Mouse (Mus musculus) liver, embryonic 15.5 days (tissue): ENCODE measurements around the gene Pank4. TPM values are rescaled to one million over a fixed set of nuclear protein-coding genes. Genes with fewer than 3 reads are reported as not detected.

Experiments
- ATAC-seq: fragments of 200-750 bp; cut with Nextera tagmentation; 2 replicates; pipeline ENCODE4 v1.8.0; 2017; ENCODE audit warnings: moderate number of reproducible peaks, mild to moderate bottlenecking, moderate library complexity; ENCODE audit not compliant: insufficient read depth
- H3K27ac ChIP-seq: fragments of 300-500 bp; sonication (generic); replicated peaks from 2 replicates; pipeline ENCODE4 v1.5.1; 2015; ENCODE audit warnings: mild to moderate bottlenecking, inconsistent platforms
- H3K27me3 ChIP-seq: fragments of 300-500 bp; sonication (generic); 2 replicates; pipeline ENCODE4 v1.6.1; 2015; ENCODE audit warnings: mild to moderate bottlenecking, inconsistent platforms
- H3K36me3 ChIP-seq: fragments of 300-500 bp; sonication (generic); replicated peaks from 2 replicates; pipeline ENCODE4 v1.6.1; 2015; ENCODE audit warnings: moderate library complexity, mild to moderate bottlenecking, inconsistent platforms
- H3K4me1 ChIP-seq: fragments of 300-500 bp; sonication (generic); replicated peaks from 2 replicates; pipeline ENCODE4 v1.6.1; 2015; ENCODE audit warnings: inconsistent platforms
- H3K4me2 ChIP-seq: fragments of 300-500 bp; sonication (generic); 2 replicates; pipeline ENCODE4 v1.6.1; 2015; ENCODE audit warnings: moderate library complexity, mild to moderate bottlenecking, inconsistent platforms
- H3K4me3 ChIP-seq: fragments of 300-500 bp; sonication (generic); replicated peaks from 2 replicates; pipeline ENCODE4 v1.5.1; 2015; ENCODE audit warnings: mild to moderate bottlenecking, inconsistent platforms
- H3K9ac ChIP-seq: fragments of 300-500 bp; sonication (generic); 2 replicates; pipeline ENCODE4 v1.6.1; 2015; ENCODE audit warnings: moderate library complexity, mild to moderate bottlenecking, inconsistent platforms
- H3K9me3 ChIP-seq: fragments of 300-500 bp; sonication (generic); replicated peaks from 2 replicates; pipeline ENCODE4 v1.6.1; 2016; ENCODE audit warnings: inconsistent platforms
- WGBS: fragments of 180-500 bp; shearing (Covaris S2); methylation state at CpG from one replicate; pipeline ENCODE4 v1.1.7; 2015; ENCODE audit warnings: mixed read lengths; ENCODE audit not compliant: insufficient replicate concordance; 5-methylcytosine and 5-hydroxymethylcytosine counted together
- polyA plus RNA-seq: library from polyadenylated mRNA; unstranded; fragments of >200 nt; fragmentation: Nextera tagmentation; extraction: Ambion mirVana; gene quantifications from 2 replicates; pipeline ENCODE4 v1.2.1, GENCODE M21; 2015

Gene Pank4
- polyA plus RNA-seq, 1 experiment from 2014 or later: 21.7 TPM

GRCm38 (mm10) chr4:154974163-154974611 lies 10.3 kb downstream of the Pank4 start:
- 81% methylated on average over 11 of the region's 11 CpGs for WGBS
- no peaks in the 10 kb centered on the region for H3K9me3 ChIP-seq
- H3K9ac ChIP-seq: no peak overlapping the region
- no peak for ATAC-seq
- H3K4me2 ChIP-seq: no peak overlapping the region
- H3K4me3 ChIP-seq: no peak overlapping the region
- no peaks in the 10 kb centered on the region for H3K27me3 ChIP-seq
- H3K36me3 ChIP-seq: peaks cover 100% of the 10 kb centered on the region
- no peaks in the 10 kb centered on the region for H3K4me1 ChIP-seq
- no peak overlapping the region for H3K27ac ChIP-seq

GRCm38 (mm10) chr4:154980110-154980509 lies 16.2 kb downstream of the Pank4 start:
- peaks cover 13% of the 10 kb centered on the region; the same call in 1 of the 2 replicates for H3K27me3 ChIP-seq
- no peak overlapping the region for H3K27ac ChIP-seq
- peaks cover 24% of the 10 kb centered on the region; the same call in 1 of the 2 replicates for H3K4me1 ChIP-seq
- no peak overlapping the region for H3K4me2 ChIP-seq
- no peak for ATAC-seq
- H3K9me3 ChIP-seq: no peaks in the 10 kb centered on the region
- H3K4me3 ChIP-seq: no peak overlapping the region
- H3K36me3 ChIP-seq: peaks cover 72% of the 10 kb centered on the region
- H3K9ac ChIP-seq: no peak overlapping the region
- WGBS: 90% methylated on average over 4 of the region's 4 CpGs

GRCm38 (mm10) chr4:154981076-154981475 lies 17.2 kb downstream of the Pank4 start:
- no peak overlapping the region for H3K4me3 ChIP-seq
- peaks cover 28% of the 10 kb centered on the region for H3K4me1 ChIP-seq
- H3K9me3 ChIP-seq: no peaks in the 10 kb centered on the region
- no peak overlapping the region for H3K9ac ChIP-seq
- no peak overlapping the region for H3K27ac ChIP-seq
- 86% methylated on average over 6 of the region's 6 CpGs for WGBS
- no peak overlapping the region for H3K4me2 ChIP-seq
- H3K27me3 ChIP-seq: peaks cover 13% of the 10 kb centered on the region
- peaks cover 62% of the 10 kb centered on the region for H3K36me3 ChIP-seq
- no peak for ATAC-seq

- no peak overlapping the region for H3K27ac ChIP-seq
- no peak overlapping the region for H3K4me2 ChIP-seq
- no peaks in the 10 kb centered on the region for H3K9me3 ChIP-seq
- no peak; the same call in 1 of the 2 replicates for ATAC-seq
- no peak overlapping the region for H3K9ac ChIP-seq
- no peak overlapping the region for H3K4me3 ChIP-seq
- peaks cover 33% of the 10 kb centered on the region for H3K4me1 ChIP-seq
- WGBS: 47% methylated on average over 7 of the region's 7 CpGs
- H3K36me3 ChIP-seq: peaks cover 57% of the 10 kb centered on the region
- peaks cover 16% of the 10 kb centered on the region for H3K27me3 ChIP-seq
Measured at GRCm38 (mm10) chr4:154981530-154981929, 17.6 kb downstream of the Pank4 start.

- WGBS: 69% methylated on average over 18 of the region's 19 CpGs
- Histone ChIP-seq H3K9ac (no peak overlapping the region), H3K4me1 (peaks cover 33% of the 10 kb centered on the region), H3K4me3 (no peak overlapping the region), H3K36me3 (peaks cover 48% of the 10 kb centered on the region), H3K27me3 (peaks cover 16% of the 10 kb centered on the region), H3K9me3 (no peaks in the 10 kb centered on the region), H3K27ac (no peak overlapping the region), H3K4me2 (no peak overlapping the region)
- ATAC-seq: no peak
Measured at GRCm38 (mm10) chr4:154982247-154983120, 18.6 kb downstream of the Pank4 start.

GRCm38 (mm10) chr4:154983767-154984166 lies 19.8 kb downstream of the Pank4 start:
- WGBS: 35% methylated on average over 24 of the region's 24 CpGs
- H3K4me1 ChIP-seq: peaks cover 33% of the 10 kb centered on the region
- no peak overlapping the region for H3K4me3 ChIP-seq
- no peak for ATAC-seq
- H3K27me3 ChIP-seq: peaks cover 16% of the 10 kb centered on the region
- no peak overlapping the region for H3K4me2 ChIP-seq
- H3K27ac ChIP-seq: no peak overlapping the region
- no peaks in the 10 kb centered on the region for H3K9me3 ChIP-seq
- no peak overlapping the region for H3K9ac ChIP-seq
- peaks cover 35% of the 10 kb centered on the region for H3K36me3 ChIP-seq

GRCm38 (mm10) chr4:154985151-154985777 lies 21.3 kb downstream of the Pank4 start:
- no peak overlapping the region for H3K27ac ChIP-seq

GRCm38 (mm10) chr4:154986096-154986495 lies 22.2 kb downstream of the Pank4 start:
- no peak for ATAC-seq
- Histone ChIP-seq H3K9me3 (no peaks in the 10 kb centered on the region), H3K27me3 (peaks cover 16% of the 10 kb centered on the region), H3K4me1 (peaks cover 33% of the 10 kb centered on the region), H3K4me3 (no peak overlapping the region), H3K36me3 (peaks cover 12% of the 10 kb centered on the region), H3K4me2 (peak overlapping the region; percentile 7; the same call in 1 of the 2 replicates), H3K27ac (no peak overlapping the region), H3K9ac (no peak overlapping the region)
- 16% methylated on average over 17 of the region's 17 CpGs for WGBS

More at GRCm38 (mm10) chr4:154985151-154985777, 21.3 kb downstream of the Pank4 start:
- H3K4me1 ChIP-seq: peaks cover 33% of the 10 kb centered on the region
- no peak overlapping the region for H3K9ac ChIP-seq
- H3K4me3 ChIP-seq: no peak overlapping the region
- H3K9me3 ChIP-seq: no peaks in the 10 kb centered on the region
- ATAC-seq: no peak
- peaks cover 16% of the 10 kb centered on the region for H3K27me3 ChIP-seq
- no peak overlapping the region for H3K4me2 ChIP-seq
- H3K36me3 ChIP-seq: peaks cover 20% of the 10 kb centered on the region
- 72% methylated on average over 5 of the region's 5 CpGs for WGBS

- H3K27me3 ChIP-seq: peaks cover 16% of the 10 kb centered on the region
Measured at GRCm38 (mm10) chr4:154986750-154987149, 22.8 kb downstream of the Pank4 start.

GRCm38 (mm10) chr4:154994876-154995275 lies 31.0 kb downstream of the Pank4 start:
- ATAC-seq: no peak
- Histone ChIP-seq H3K4me2 (no peak overlapping the region), H3K9ac (no peak overlapping the region), H3K9me3 (no peaks in the 10 kb centered on the region), H3K4me3 (no peak overlapping the region), H3K27ac (no peak overlapping the region), H3K36me3 (no peaks in the 10 kb centered on the region), H3K4me1 (no peaks in the 10 kb centered on the region), H3K27me3 (no peaks in the 10 kb centered on the region; the same call in 1 of the 2 replicates)
- WGBS: 42% methylated on average over 4 of the region's 4 CpGs

More at GRCm38 (mm10) chr4:154986750-154987149, 22.8 kb downstream of the Pank4 start:
- Histone ChIP-seq H3K4me2 (no peak overlapping the region), H3K9me3 (no peaks in the 10 kb centered on the region), H3K27ac (no peak overlapping the region), H3K9ac (no peak overlapping the region), H3K4me1 (peaks cover 28% of the 10 kb centered on the region), H3K36me3 (peaks cover 5% of the 10 kb centered on the region), H3K4me3 (no peak overlapping the region)
- no peak for ATAC-seq
- 72% methylated on average over 15 of the region's 15 CpGs for WGBS

GRCm38 (mm10) chr4:154996572-154997154 lies 32.7 kb downstream of the Pank4 start:
- H3K36me3 ChIP-seq: no peaks in the 10 kb centered on the region
- H3K4me1 ChIP-seq: no peaks in the 10 kb centered on the region
- H3K4me3 ChIP-seq: no peak overlapping the region
- WGBS: 61% methylated on average over 8 of the region's 8 CpGs
- no peak overlapping the region for H3K9ac ChIP-seq
- H3K4me2 ChIP-seq: no peak overlapping the region
- H3K27ac ChIP-seq: no peak overlapping the region
- no peak for ATAC-seq
- no peaks in the 10 kb centered on the region for H3K27me3 ChIP-seq
- H3K9me3 ChIP-seq: no peaks in the 10 kb centered on the region
